10 mouse cellular contexts compared by ENCODE assay signal in the genomic region with DNA sequence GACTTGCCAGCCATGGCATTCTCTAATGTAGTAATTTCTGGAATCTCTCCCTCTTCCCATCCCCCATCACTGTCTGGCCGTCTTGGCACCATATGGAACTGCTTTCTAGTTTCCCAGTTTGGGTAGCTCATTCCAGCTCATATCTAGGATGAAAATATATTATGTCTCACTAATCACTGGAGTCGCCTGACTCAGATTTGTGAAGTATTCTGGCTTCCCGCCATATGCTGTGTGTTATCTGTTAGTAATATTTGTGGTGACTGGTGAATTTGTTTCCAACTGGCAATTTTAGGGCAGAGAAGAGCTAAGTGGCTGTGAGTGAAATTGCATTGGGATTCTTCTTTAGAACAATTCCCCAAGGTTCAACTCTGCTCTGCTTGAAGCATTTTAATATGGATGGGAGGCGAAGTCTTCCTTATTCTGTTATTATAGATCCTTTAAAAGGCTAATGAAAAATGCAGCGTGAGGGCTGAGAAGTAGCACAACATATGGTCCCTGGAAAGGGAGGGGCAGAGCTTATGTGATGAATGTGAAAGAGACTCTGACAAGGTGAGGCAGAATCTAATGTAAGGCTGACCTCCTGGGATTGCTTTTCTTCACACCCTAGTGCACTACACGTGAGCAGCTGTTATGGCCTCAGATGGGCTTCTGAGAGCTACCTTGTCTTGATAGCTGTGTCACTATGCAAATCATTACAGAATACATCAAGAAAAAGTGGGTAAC.
A peak's percentile ranks its signal among the peaks of the same experiment; 100 is the strongest.
DNase-seq lines count a peak whose midpoint lies in the region; ATAC-seq lines count a peak whose summit lies in the region.
"Had no signal": no experiment of that assay in that cellular context is flagged by ENCODE, and none has a peak within 500 bp of the region (broad histone marks: within the 10 kb centered on the region; RNA-seq: fewer than 3 reads in every experiment).

No protein-coding gene starts in this region.

- H3K4me1 ChIP-seq in forebrain, embryonic 12.5 days = no peaks in the 10 kb centered on the region
- no peaks in the 10 kb centered on the region for H3K4me1 ChIP-seq in liver, embryonic 12.5 days
- H3K4me1 ChIP-seq: liver, embryonic 15.5 days had no signal

- H3K4me3 ChIP-seq in forebrain, embryonic 12.5 days (replicated peaks) = no peak overlapping the region
- H3K4me3 ChIP-seq in liver, embryonic 12.5 days = no peak overlapping the region
- H3K4me3 ChIP-seq: liver, embryonic 15.5 days had no signal

- no peak overlapping the region for H3K4me2 ChIP-seq in forebrain, embryonic 12.5 days
- H3K4me2 ChIP-seq in liver, embryonic 12.5 days = no peak overlapping the region
- H3K4me2 ChIP-seq: liver, embryonic 15.5 days had no signal

- H3K9me3 ChIP-seq in forebrain, embryonic 12.5 days = no peaks in the 10 kb centered on the region
- H3K9me3 ChIP-seq in liver, embryonic 12.5 days (replicated peaks) = no peaks in the 10 kb centered on the region
- H3K9me3 ChIP-seq: liver, embryonic 15.5 days had no signal

- WGBS in forebrain, embryonic 12.5 days = 72% methylated on average over 6 of the region's 6 CpGs
- 59% methylated on average over 6 of the region's 6 CpGs for WGBS in liver, embryonic 12.5 days (ENCODE audit: insufficient replicate concordance)

- no peak overlapping the region for H3K9ac ChIP-seq in forebrain, embryonic 12.5 days
- no peak overlapping the region for H3K9ac ChIP-seq in liver, embryonic 12.5 days
- H3K9ac ChIP-seq: liver, embryonic 15.5 days had no signal

- peak; percentile 87 for ATAC-seq in forebrain, embryonic 12.5 days (ENCODE audit: low FRiP score)
- no peak for ATAC-seq in liver, embryonic 12.5 days
- ATAC-seq in monocyte, adult 5-6 weeks (replicated peaks; ENCODE audit: insufficient number of reproducible peaks, low FRiP score, low TSS enrichment, poor library complexity, severe bottlenecking) = no peak

- H3K27ac ChIP-seq in forebrain, embryonic 12.5 days = no peak overlapping the region
- no peak overlapping the region for H3K27ac ChIP-seq in liver, embryonic 12.5 days
- H3K27ac ChIP-seq: liver, embryonic 15.5 days had no signal

- peak; percentile 16 for DNase-seq in layer of hippocampus, adult 11-12 months (ENCODE audit: low spot score)
- no peak for DNase-seq in layer of hippocampus, postnatal 25 days (ENCODE audit: extremely low spot score in 1 of 2, low spot score in 1 of 2)
- peak; percentile 1 for DNase-seq in adrenal gland, postnatal 25 days
- peak; percentile 6 for DNase-seq in layer of hippocampus, adult 9-10 months (ENCODE audit: low spot score)
- no peak for DNase-seq in frontal cortex, postnatal 25 days (ENCODE audit: low spot score in 2 of 2)
- DNase-seq: kidney, postnatal 4 days had no signal

- H3K27me3 ChIP-seq in forebrain, embryonic 12.5 days = no peaks in the 10 kb centered on the region
- no peaks in the 10 kb centered on the region for H3K27me3 ChIP-seq in liver, embryonic 12.5 days (replicated peaks)
- H3K27me3 ChIP-seq: liver, embryonic 15.5 days had no signal

- H3K36me3 ChIP-seq in forebrain, embryonic 12.5 days (replicated peaks) = no peaks in the 10 kb centered on the region
- H3K36me3 ChIP-seq in liver, embryonic 12.5 days = no peaks in the 10 kb centered on the region
- H3K36me3 ChIP-seq: liver, embryonic 15.5 days had no signal

Comparison
In these comparisons a context has a peak if more than half of its experiments do, and no peak if none do; other contexts are left out.
1. DNase-seq: peak in layer of hippocampus, adult 11-12 months (single experiment), adrenal gland, postnatal 25 days (single experiment) and layer of hippocampus, adult 9-10 months (single experiment); none in layer of hippocampus, postnatal 25 days (0 of 2) and frontal cortex, postnatal 25 days (0 of 2).